Mouse (Mus musculus) yolk sac, embryonic 10.5 days (tissue): Measurements from ENCODE around the gene Dck.

Source experiments
- DNase-seq: peaks from one replicate; pipeline ENCODE4 v3.0.0-alpha.2; 2017; ENCODE audit warnings: low spot score

Dck gene

DNA sequence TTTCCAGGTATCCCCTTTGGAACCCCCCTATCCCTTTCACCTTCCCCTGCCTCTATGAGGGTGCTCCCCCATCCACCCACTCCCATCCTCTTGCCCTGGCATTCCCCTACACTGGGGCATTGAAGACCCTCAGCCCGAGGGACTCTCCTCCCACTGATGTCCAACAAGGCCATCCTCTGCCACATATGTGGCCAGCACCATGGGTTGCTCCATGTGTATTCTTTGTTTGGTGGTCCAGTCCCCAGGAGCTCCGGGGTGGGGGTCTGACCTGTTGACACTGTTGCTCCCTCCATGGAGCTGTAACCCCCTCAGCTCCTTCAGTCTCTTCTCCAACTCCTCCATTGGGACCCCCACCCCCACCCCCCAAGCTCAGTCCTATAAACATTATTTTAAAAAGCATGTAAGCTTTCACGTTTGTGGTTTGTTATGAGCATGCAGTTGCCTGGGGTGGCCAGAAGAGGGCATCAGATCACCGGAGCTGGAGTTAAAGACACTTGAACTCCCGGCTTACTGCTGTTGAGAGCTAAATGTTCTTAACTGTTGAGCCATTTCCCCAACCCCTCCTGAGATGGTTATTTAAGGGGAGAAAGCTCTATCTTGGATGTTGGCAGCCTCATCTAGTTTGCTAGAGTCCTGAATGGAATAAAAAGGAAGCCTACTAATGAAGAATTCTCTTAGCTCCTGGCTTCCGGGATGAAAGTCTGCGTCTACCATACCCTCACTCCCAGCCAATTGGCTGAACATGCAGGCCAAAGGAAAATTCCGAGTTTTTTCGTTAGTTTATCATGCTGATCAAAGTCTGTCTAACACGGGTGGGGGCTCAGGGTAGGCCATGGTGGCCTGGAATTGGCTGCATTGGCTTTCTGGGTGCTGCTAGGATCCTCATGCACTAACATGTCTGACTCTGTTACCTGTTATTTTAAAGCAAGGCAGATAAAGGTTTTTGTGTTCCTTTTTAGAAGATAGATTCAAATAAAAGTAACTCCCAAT, 26.8 kb downstream of the Dck start:
- peak; percentile 47 for DNase-seq

DNA sequence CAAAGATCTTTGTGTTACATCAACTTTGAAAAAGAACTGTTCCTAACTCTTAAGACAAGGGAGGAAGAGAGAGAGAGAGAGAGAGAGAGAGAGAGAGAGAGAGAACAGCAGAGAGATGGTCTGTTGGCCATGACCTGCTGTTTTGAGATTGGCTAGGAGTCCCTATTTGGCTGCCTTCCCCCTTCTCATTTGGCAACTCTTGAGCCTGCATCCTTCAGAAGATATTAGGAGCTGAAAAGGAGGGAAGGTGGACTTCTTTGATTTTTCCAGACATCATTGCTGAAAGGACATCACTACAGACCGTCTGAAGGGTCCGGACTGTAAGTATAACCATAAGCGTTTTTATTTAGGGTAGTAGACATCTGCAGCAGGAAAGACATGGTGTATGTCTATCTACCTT, 28.9 kb downstream of the Dck start:
- DNase-seq = no peak

DNA sequence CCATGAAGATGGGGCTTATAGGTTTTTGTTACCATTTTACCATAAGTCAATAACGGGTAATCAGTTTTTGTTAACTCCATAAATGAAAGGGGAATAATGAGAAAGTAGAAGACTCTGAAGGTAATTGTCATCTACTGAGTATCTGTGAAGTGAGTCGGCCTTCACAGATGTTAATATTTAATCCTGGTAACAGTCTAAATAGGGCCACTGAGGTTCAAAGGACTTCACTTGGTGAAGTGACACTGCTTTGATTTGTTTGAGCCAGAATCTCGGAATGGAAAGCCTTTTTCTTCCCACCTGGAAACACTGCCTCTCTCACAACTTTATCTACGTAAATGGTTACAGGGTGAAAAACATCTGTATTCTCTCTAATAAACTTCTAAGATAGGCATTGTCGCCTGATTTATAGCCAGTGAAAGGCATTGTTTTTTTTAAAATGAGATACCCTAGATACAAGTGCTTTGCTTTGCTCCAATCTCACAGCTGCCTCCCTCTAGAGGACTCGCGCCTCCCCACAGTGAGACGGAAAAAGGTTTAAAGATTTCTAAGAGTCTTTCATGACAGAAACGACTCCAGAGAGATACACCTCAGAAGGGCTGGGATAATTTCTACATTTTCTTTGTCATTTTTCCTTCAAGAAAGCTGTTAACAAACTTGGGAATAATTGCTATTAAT, 31.3 kb downstream of the Dck start:
- peak; percentile 14 for DNase-seq

DNA sequence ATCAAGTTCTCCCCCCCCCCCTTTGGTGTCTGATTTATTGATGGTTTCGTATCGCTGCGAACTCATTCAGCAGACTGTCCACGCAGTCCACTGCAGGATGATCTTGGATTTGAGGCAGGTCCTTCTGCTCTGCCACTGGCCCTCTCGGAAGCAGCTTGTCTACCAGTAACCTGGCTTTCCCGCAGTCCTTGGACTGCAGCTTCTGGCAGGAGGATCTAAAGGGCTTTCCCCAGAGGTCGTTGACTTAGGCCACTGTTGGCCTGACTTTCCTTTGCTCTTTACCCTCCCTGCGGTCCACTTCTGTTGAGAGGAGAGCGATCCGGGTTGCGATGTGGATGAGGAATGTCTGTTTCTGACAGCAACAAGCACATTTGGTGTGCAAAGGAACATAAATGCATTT, 31.8 kb downstream of the Dck start:
- peak; percentile 54 for DNase-seq

DNA sequence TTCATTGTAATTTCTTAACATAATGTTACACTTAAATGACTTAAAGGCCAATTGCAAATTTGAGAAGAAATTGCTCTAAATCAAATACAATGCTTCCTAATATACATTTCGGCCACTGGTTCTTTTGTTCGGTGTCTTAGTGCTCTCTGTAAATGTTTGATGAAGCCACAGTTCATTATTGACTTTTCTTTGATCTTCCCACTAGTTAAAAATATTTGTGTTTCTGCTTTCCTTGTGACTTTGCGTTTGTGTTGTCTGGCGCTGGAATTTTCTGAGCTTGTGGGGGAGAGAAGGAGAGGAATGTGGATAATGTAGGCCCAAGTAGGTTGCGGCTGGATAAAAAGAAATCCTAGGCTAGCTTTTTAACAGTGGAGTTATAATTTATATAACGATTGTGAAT, 32.3 kb downstream of the Dck start:
- DNase-seq = peak; percentile 39

DNA sequence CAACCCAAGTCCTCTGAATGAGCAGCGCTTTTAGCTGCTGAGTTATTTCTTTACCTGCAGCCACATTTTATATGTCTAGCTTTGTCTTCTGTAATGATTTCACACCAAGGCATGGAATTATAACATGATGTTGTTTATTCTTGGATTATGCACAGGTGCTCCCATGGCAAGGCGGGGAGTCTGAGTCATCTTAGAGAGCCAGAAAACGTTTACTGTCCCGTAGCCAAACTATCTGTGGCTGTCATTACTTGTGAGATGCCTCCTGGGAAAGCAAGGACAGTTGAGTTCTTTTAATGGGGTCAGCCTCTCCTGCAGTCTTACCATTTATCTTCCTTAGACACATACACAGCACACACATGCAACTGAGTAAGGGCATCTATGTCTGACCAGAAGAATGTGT, 40.8 kb downstream of the Dck start:
- no peak for DNase-seq

DNA sequence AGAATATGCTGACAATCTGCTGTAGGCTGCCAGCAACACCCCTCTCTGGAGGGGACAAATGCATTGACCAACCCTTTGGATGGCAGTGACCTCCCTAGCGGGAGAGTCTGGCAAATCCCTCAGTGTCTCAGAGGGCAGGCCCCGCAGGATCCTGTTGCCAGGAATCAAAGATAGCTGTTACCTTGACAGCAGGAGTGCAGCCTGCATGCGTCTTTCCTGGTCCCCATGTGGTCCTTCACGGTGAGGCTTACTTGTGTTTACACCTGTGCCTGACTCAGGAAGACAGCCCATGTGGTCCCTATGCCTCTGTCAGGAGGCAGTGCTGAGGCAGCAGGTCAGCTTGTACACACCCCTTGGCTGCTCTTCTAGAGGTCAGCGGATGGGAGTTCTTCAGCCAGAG, 41.5 kb downstream of the Dck start:
- DNase-seq = no peak

DNA sequence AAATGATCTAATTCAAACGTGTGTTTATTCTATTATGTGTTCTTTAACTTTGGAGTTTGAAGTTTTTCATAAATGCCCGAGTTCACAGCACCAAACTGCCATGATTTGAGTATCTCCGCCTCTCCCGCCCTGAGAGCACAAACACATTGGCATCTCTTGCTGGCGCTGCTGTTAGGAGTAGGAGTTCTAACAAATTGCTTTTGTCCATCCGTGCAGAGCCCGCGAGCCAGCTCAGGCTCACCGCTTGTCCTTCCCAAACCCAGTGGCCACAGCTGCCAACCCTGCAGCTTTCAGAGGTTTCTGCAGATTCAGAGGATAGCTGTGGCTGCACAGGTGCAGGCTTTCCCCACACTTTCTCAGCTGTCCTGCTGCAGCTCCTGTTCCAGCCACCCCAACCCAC, 42.5 kb downstream of the Dck start:
- DNase-seq = no peak

DNA sequence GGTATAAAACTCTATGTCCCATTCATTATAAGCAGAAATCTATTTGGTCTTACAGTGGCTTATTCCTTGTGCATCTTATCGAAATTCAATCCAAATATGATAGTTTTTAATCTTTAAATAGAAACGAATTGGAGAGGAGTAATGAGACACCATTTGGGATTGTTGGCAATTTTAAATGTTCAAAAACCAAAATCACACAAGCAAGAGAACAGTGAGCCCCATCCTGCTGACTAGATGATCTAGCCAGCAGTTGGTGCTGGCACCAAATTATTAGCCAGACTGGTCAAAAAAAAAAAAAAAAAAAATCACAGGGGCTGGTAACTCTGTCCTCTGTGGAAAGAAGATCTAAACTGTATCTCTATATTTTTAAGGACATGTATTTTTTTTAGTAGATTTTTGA, 48.4 kb downstream of the Dck start:
- no peak for DNase-seq

DNA sequence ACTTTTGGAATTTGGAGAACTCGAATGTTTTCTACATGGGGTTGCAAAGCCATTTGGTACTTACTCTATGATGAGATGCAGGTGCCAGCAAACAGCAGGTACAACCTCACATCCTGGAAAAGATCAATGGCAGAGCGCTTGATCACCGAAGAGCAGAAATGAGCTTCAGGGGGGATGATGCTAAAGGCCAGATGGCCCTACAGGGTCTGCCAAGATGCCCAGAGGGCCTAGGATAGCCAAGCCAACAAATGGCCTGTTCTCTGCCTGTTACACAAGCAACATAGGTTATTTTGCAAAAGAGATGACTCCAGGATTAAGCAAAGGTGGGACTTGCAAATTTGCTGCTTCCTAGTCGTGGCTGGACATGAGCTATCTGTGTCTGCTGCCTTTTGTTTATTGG, 49.8 kb downstream of the Dck start:
- DNase-seq = no peak

DNA sequence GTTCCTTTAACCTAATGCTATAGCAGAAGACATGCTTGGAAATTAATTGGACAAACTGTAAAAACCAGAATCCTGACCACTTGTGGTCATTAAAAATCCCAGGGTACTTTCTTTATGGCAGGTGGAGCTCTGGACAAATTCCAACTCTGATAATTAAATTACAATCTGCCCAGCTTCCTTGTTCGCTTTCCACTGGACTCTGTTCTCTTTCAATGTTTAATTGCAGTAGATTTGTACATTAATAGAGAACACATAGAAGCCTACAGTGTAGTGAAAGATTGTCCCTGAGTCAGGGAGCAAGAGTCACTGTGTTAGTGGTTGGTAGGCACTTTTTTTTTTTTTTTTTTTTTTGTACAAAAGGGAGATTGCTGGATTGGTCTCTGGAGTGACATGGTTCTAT, 56.7 kb downstream of the Dck start:
- DNase-seq = no peak

DNA sequence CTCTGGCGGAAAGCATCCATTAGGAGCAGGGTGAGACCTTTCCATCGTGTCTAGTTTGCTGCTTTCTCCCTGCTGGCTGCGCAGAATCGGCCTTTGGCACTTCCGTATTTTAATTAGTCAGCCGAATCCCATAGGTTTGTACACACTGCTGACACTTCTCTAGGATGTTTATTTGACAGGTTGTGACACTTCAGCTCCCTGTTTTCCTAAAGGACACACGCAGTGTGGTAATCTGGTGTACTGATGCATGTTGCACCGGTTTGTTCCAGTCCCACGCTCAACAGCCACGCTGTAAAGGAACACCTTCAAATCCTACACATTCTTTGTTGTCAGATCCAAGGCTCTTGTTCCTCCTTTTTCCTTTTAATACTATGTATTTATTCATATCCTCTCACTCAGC, 60.0 kb downstream of the Dck start:
- DNase-seq = no peak

DNA sequence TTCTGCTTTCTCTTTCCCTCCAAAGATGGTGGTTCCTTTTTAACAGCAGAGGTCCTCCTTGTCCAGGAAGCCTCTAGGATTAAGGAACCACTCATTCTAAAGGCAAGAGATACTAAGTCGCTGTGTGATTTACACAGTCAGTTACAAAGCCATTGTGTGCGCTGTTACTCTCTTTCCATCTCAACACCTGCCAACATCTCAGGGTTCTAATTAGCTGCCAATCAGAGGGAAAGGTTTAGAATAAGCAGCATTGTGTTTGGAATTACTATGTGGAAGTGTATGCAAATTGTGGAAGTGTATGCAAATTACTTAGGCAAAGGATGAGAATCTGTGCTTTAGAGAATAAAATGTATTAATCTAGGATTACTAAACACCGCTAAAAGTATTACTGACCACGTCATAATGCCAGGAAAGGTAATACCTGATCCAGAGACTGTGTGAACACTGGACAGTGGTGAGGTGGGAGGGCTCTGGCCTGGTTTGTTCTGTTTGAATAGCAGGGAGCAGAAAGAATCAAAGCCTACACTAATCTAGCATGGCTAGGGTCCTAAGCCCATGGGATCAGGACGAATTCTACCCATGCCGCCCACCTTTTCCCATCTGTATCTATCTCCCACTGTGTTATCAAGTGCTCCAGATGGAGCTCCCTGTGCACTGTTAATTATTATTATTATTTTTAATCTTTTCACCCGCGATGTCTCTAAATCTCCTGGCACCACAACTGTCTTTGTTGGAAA, 65.2 kb downstream of the Dck start:
- no peak for DNase-seq

DNA sequence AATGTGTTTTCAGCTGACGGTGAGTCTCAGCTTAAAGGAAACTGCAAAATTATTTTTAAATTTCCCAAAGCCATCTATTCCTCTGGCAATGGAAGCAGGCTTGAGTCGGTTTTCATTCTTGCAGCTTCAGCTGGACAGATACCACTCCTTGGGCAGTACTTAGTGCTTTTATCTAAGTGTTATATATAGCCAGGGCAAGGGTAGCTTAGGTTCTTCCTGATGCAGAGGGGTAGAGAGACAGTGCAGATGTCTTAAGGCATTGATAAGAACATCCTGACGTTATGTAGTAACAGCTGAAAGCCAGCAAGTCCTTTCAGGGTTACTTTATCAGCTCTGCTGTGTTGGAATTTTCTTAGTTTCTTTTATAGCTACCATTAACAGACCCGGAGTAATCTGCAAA, 66.1 kb downstream of the Dck start:
- DNase-seq = no peak

DNA sequence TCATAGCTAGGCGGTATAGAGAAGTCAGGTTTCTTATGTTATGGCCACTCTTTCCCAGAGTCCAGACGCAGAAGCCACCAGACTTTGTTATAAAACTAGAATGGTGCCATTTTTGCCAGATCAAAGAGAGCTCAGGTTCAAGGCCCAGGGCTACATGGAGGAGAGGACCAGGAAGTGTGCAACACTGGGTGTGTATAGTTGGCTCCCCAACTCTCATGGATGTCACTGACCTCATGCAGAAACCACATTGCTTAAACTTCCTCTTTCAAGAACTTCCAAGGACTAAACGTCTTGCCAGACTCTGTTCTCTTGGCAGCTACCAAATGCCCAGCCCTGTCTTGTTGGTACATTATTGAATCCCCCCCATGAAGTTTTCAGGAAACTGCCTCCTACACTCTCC, 67.1 kb downstream of the Dck start:
- DNase-seq = no peak
